Mouse (Mus musculus) bone marrow, adult 2 months (tissue): ENCODE data around the gene Ppp6r3. TPM values are rescaled to one million over a fixed set of nuclear protein-coding genes. Genes with fewer than 3 reads are reported as not detected.

Experiments used
- H3K27ac ChIP-seq: fragments of 200-500 bp; 2 replicates; pipeline ENCODE4 v1.5.1; 2012; ENCODE audit warnings: low read depth, mild to moderate bottlenecking, control low read depth, inconsistent platforms, low read length; ENCODE audit not compliant: control insufficient read depth, poor library complexity, insufficient read depth
- H3K4me1 ChIP-seq: fragments of 200-500 bp; 2 replicates; pipeline ENCODE4 v1.6.1; 2011; ENCODE audit warnings: low read length; ENCODE audit not compliant: control insufficient read depth, insufficient read depth
- H3K4me3 ChIP-seq: fragments of 200-500 bp; replicated peaks from 2 replicates; pipeline ENCODE3; 2011; ENCODE audit warnings: mild to moderate bottlenecking, low read depth, low read length, control low read depth; ENCODE audit not compliant: control insufficient read depth
- CTCF ChIP-seq: fragments of 200-500 bp; IDR thresholded peaks from 2 replicates; pipeline ENCODE4 v1.5.1; 2011; ENCODE audit warnings: low read length, control low read depth; ENCODE audit not compliant: control insufficient read depth, insufficient read depth
- POLR2A ChIP-seq: fragments of 200-500 bp; IDR thresholded peaks from 2 replicates; pipeline ENCODE4 v1.6.1; 2011; ENCODE audit warnings: low read depth, mild to moderate bottlenecking, control low read depth, low read length, borderline replicate concordance; ENCODE audit not compliant: control insufficient read depth
- WGBS: fragments of 180-500 bp; shearing (Covaris S2); methylation state at CpG from one replicate; pipeline ENCODE4 v1.1.7; 2018; 5-methylcytosine and 5-hydroxymethylcytosine counted together
- polyA plus RNA-seq: library from polyadenylated mRNA; stranded (reverse); fragments of >200 nt; gene quantifications from 2 replicates; pipeline ENCODE4 v1.2.4, GENCODE M21; 2011; ENCODE audit warnings: low replicate concordance; ENCODE audit not compliant: missing spikeins, insufficient read depth, insufficient read length

Gene Ppp6r3
- polyA plus RNA-seq, 1 experiment = 34.6 TPM

GRCm38 (mm10) chr19:3471218-3471617 is 104.3 kb downstream of the Ppp6r3 start:
- Histone ChIP-seq H3K4me1 (no peaks in the 10 kb centered on the region), H3K27ac (no peak overlapping the region), H3K4me3 (no peak overlapping the region)
- no peak for TF ChIP-seq POLR2A
- TF ChIP-seq CTCF = no peak
- 27% methylated on average over 2 of the region's 2 CpGs for WGBS

GRCm38 (mm10) chr19:3467574-3467973 is 108.0 kb downstream of the Ppp6r3 start:
- Histone ChIP-seq H3K27ac (no peak overlapping the region), H3K4me3 (no peak overlapping the region), H3K4me1 (no peaks in the 10 kb centered on the region)
- 96% methylated on average over 7 of the region's 7 CpGs for WGBS
- TF ChIP-seq CTCF (no peak), POLR2A (no peak)

- Histone ChIP-seq H3K4me3 (no peak overlapping the region), H3K27ac (no peak overlapping the region), H3K4me1 (no peaks in the 10 kb centered on the region)
- no peak for TF ChIP-seq CTCF
- 92% methylated on average over 3 of the region's 3 CpGs for WGBS
Measured at GRCm38 (mm10) chr19:3459986-3460385, 115.6 kb downstream of the Ppp6r3 start.

- no peaks in the 10 kb centered on the region for H3K4me1 ChIP-seq
- TF ChIP-seq CTCF = no peak
- no peak for TF ChIP-seq POLR2A
- WGBS = 93% methylated on average over 6 of the region's 6 CpGs
- no peak overlapping the region for H3K4me3 ChIP-seq
- H3K27ac ChIP-seq = no peak overlapping the region
Measured at GRCm38 (mm10) chr19:3458331-3459099, 117.0 kb downstream of the Ppp6r3 start.

GRCm38 (mm10) chr19:3457700-3458099 is 117.8 kb downstream of the Ppp6r3 start:
- 97% methylated on average over 4 of the region's 4 CpGs for WGBS
- TF ChIP-seq POLR2A (no peak), CTCF (no peak)
- H3K4me1 ChIP-seq = no peaks in the 10 kb centered on the region
- no peak overlapping the region for H3K27ac ChIP-seq
- no peak overlapping the region for H3K4me3 ChIP-seq

- 12% methylated on average over 6 of the region's 6 CpGs for WGBS
- H3K4me1 ChIP-seq = no peaks in the 10 kb centered on the region
- no peak for TF ChIP-seq CTCF
- no peak for TF ChIP-seq POLR2A
- H3K27ac ChIP-seq = no peak overlapping the region
- no peak overlapping the region for H3K4me3 ChIP-seq
Measured at GRCm38 (mm10) chr19:3451649-3452048, 123.9 kb downstream of the Ppp6r3 start.

- WGBS = 18% methylated on average over 6 of the region's 6 CpGs
- H3K27ac ChIP-seq = no peak overlapping the region
- no peak for TF ChIP-seq POLR2A
- TF ChIP-seq CTCF = peak; percentile 52
- H3K4me1 ChIP-seq = no peaks in the 10 kb centered on the region
- H3K4me3 ChIP-seq = no peak overlapping the region
Measured at GRCm38 (mm10) chr19:3451170-3451569, 124.4 kb downstream of the Ppp6r3 start.

- Histone ChIP-seq H3K27ac (no peak overlapping the region), H3K4me3 (no peak overlapping the region), H3K4me1 (no peaks in the 10 kb centered on the region)
- 87% methylated on average over 3 of the region's 3 CpGs for WGBS
- no peak for TF ChIP-seq CTCF
- no peak for TF ChIP-seq POLR2A
Measured at GRCm38 (mm10) chr19:3450714-3451113, 124.8 kb downstream of the Ppp6r3 start.

- WGBS = 62% methylated on average over 3 of the region's 3 CpGs
- Histone ChIP-seq H3K4me1 (no peaks in the 10 kb centered on the region), H3K4me3 (no peak overlapping the region), H3K27ac (no peak overlapping the region)
- TF ChIP-seq CTCF (no peak), POLR2A (no peak)
Measured at GRCm38 (mm10) chr19:3449248-3449647, 126.3 kb downstream of the Ppp6r3 start.
